Mouse (Mus musculus): ENCODE data around the gene Slco3a1.

GRCm38 (mm10) chr7:74389570-74389969, 165.0 kb downstream of the Slco3a1 start:
- TF ChIP-seq CTCF (conservative IDR thresholded peaks at IDR 0.05; ENCODE audit: low read length) (no peak), POU5F1 (IDR thresholded peaks at IDR 0.05; ENCODE audit: borderline replicate concordance, low read length) (no peak), NANOG (IDR thresholded peaks at IDR 0.05; ENCODE audit: borderline replicate concordance, low read length) (no peak)

Measured in E14TG2a.4 (cell line).